Mouse (Mus musculus) spleen, adult 2 months (tissue): ENCODE results near the gene Blvrb. TPM values are rescaled to one million over a fixed set of nuclear protein-coding genes. Genes with fewer than 3 reads are reported as not detected.

ENCODE experiments used
- DNase-seq, 2 experiments: peaks; one replicate each; pipeline versions ENCODE4 v3.0.0 to v3.0.0-alpha.2; 2012 to 2021; ENCODE audit warnings: low spot score in 2 of 2, low read depth in 1 of 2
- H3K27ac ChIP-seq: fragments of 200-500 bp; 2 replicates; pipeline ENCODE4 v1.5.1; 2012; ENCODE audit warnings: low read length, inconsistent platforms; ENCODE audit not compliant: insufficient read depth
- H3K27me3 ChIP-seq: fragments of 200-500 bp; 2 replicates; pipeline ENCODE4 v1.6.1; 2012; ENCODE audit warnings: mild to moderate bottlenecking, moderate library complexity, low read length, inconsistent platforms; ENCODE audit not compliant: control insufficient read depth, insufficient read depth
- H3K36me3 ChIP-seq: fragments of 200-500 bp; 2 replicates; pipeline ENCODE4 v1.6.1; 2012; ENCODE audit warnings: mild to moderate bottlenecking, low read length, inconsistent platforms; ENCODE audit not compliant: control insufficient read depth, insufficient read depth
- H3K4me1 ChIP-seq: fragments of 200-500 bp; 2 replicates; pipeline ENCODE4 v1.6.1; 2011; ENCODE audit warnings: inconsistent platforms; ENCODE audit not compliant: control insufficient read depth, insufficient read depth, insufficient read length
- H3K4me3 ChIP-seq: fragments of 200-500 bp; 2 replicates; pipeline ENCODE4 v1.5.1; 2011; ENCODE audit warnings: mild to moderate bottlenecking, inconsistent platforms; ENCODE audit not compliant: insufficient read depth, insufficient read length; ENCODE audit errors: extremely low read depth
- CTCF ChIP-seq: fragments of 200-500 bp; IDR thresholded peaks from 2 replicates; pipeline ENCODE4 v1.5.1; 2011; ENCODE audit warnings: mild to moderate bottlenecking, inconsistent platforms; ENCODE audit not compliant: insufficient read depth, insufficient read length, insufficient replicate concordance; ENCODE audit errors: extremely low read depth
- POLR2A ChIP-seq: fragments of 200-500 bp; IDR thresholded peaks from 2 replicates; pipeline ENCODE4 v1.6.1; 2011; ENCODE audit warnings: low read depth, low read length, inconsistent platforms
- WGBS: fragments of 180-500 bp; shearing (Covaris S2); methylation state at CpG from one replicate; pipeline ENCODE4 v1.1.7; 2018; 5-methylcytosine and 5-hydroxymethylcytosine counted together
- polyA plus RNA-seq: library from polyadenylated mRNA; depleted of rRNA; stranded (reverse); fragments of >200 nt; gene quantifications from 2 replicates; pipeline ENCODE4 v1.2.3, GENCODE M21; 2012; rRNA removed

Blvrb gene
- 280 and 330 TPM in 2 replicates for polyA plus RNA-seq

- H3K4me3 ChIP-seq: peak within 1 kb of the TSS; percentile 77
- DNase-seq: peak; percentile 98 to 99
- peaks cover 11% of the 10 kb centered on the region for H3K27me3 ChIP-seq
- H3K4me1 ChIP-seq: peaks cover 21% of the 10 kb centered on the region; the same call in 1 of the 2 replicates
- no peaks in the 10 kb centered on the region for H3K36me3 ChIP-seq
- 1% methylated on average over 54 of the region's 54 CpGs for WGBS
- H3K27ac ChIP-seq: peak within 1 kb of the TSS; percentile 58
- TF ChIP-seq POLR2A (peak; percentile 54), CTCF (no peak)
Measured at GRCm38 (mm10) chr7:27447419-27448286, at the start of gene Blvrb, which contains the start of gene Sptbn4. Gene Blvrb, plus strand, starts transcription at chr7:27447978. Gene Sptbn4, minus strand, starts transcription at chr7:27447686.

- no peak for TF ChIP-seq POLR2A
- no peak for TF ChIP-seq CTCF
- no peaks in the 10 kb centered on the region for H3K4me1 ChIP-seq
- no peak overlapping the region for H3K27ac ChIP-seq
- no peak overlapping the region for H3K4me3 ChIP-seq
- peaks cover 24% of the 10 kb centered on the region for H3K27me3 ChIP-seq
- no peaks in the 10 kb centered on the region for H3K36me3 ChIP-seq
- 74% methylated on average over 7 of the region's 7 CpGs for WGBS
- no peak for DNase-seq
Measured at GRCm38 (mm10) chr7:27400545-27400944, 47.2 kb upstream of the Blvrb start.

- H3K4me3 ChIP-seq: no peak overlapping the region
- no peak overlapping the region for H3K27ac ChIP-seq
- H3K27me3 ChIP-seq: peaks cover 16% of the 10 kb centered on the region
- DNase-seq: peak in 1 of 2 experiments; percentile 39
- TF ChIP-seq POLR2A (no peak), CTCF (peak; percentile 58; the same call in 1 of the 2 replicates)
- no peaks in the 10 kb centered on the region for H3K4me1 ChIP-seq
- no peaks in the 10 kb centered on the region for H3K36me3 ChIP-seq
- 14% methylated on average over 16 of the region's 16 CpGs for WGBS
Measured at GRCm38 (mm10) chr7:27402675-27403074, 45.1 kb upstream of the Blvrb start.

GRCm38 (mm10) chr7:27404203-27404942 is 43.4 kb upstream of the Blvrb start:
- H3K27me3 ChIP-seq: peaks cover 22% of the 10 kb centered on the region
- H3K4me1 ChIP-seq: peaks cover 9% of the 10 kb centered on the region; the same call in 1 of the 2 replicates
- 10% methylated on average over 81 of the region's 81 CpGs for WGBS
- no peak for DNase-seq
- TF ChIP-seq POLR2A: no peak
- no peak for TF ChIP-seq CTCF
- H3K4me3 ChIP-seq: no peak overlapping the region
- no peak overlapping the region for H3K27ac ChIP-seq
- no peaks in the 10 kb centered on the region for H3K36me3 ChIP-seq

GRCm38 (mm10) chr7:27406481-27406880 is 41.3 kb upstream of the Blvrb start:
- TF ChIP-seq CTCF (no peak), POLR2A (no peak)
- peaks cover 22% of the 10 kb centered on the region for H3K27me3 ChIP-seq
- H3K4me3 ChIP-seq: no peak overlapping the region
- DNase-seq: no peak
- H3K27ac ChIP-seq: no peak overlapping the region
- WGBS: 82% methylated on average over 7 of the region's 7 CpGs
- H3K4me1 ChIP-seq: peaks cover 9% of the 10 kb centered on the region; the same call in 1 of the 2 replicates
- no peaks in the 10 kb centered on the region for H3K36me3 ChIP-seq

- no peak for TF ChIP-seq POLR2A
- TF ChIP-seq CTCF: no peak
- Histone ChIP-seq H3K27ac (no peak overlapping the region), H3K4me1 (peaks cover 9% of the 10 kb centered on the region; the same call in 1 of the 2 replicates), H3K4me3 (no peak overlapping the region), H3K27me3 (peaks cover 17% of the 10 kb centered on the region), H3K36me3 (no peaks in the 10 kb centered on the region)
- WGBS: 37% methylated on average over 8 of the region's 8 CpGs
- no peak for DNase-seq
Measured at GRCm38 (mm10) chr7:27407816-27408215, 40.0 kb upstream of the Blvrb start.
